Mouse (Mus musculus) frontal cortex, adult 2 months (tissue): ENCODE data around the gene Eml3. TPM values are rescaled to one million over a fixed set of nuclear protein-coding genes. Genes with fewer than 3 reads are reported as not detected.

Experiments used
- DNase-seq, 2 experiments: peaks; one replicate each; pipeline ENCODE4 v3.0.0; 2022; ENCODE audit warnings: low spot score in 1 of 2; ENCODE audit errors: extremely low spot score in 1 of 2
- polyA plus RNA-seq: library from polyadenylated mRNA; depleted of rRNA; stranded (reverse); fragments of >200 nt; gene quantifications from 2 replicates; pipeline ENCODE4 v1.2.3, GENCODE M21; 2012; rRNA removed

Eml3 gene
- polyA plus RNA-seq, 1 experiment = 14.1 TPM

DNA sequence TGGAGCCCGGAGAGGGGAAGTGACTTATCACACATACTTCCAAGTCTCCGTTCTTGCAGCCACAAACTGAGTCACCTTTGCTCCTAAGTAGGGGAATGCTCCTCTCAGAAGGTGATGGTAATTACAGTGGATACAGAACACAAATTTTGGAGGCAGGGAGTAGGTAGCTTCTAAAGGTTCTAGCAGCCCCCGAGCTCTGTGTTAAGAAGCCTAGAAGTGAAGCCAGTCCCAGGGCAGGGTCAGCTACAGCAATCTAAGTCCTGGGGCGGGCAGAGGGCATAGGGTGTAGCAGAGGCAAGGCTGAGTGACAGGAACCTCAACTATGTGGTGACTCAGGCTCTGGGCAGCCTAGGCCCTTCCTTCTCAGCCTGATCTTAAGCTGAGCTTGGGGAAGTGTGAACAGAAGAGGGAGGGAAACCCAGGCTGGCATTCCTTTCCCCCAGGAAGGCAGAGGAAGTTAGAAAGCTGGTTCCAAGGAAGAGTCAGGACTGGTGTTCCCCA is 53.8 kb downstream of the Eml3 start:
- no peak for DNase-seq

DNA sequence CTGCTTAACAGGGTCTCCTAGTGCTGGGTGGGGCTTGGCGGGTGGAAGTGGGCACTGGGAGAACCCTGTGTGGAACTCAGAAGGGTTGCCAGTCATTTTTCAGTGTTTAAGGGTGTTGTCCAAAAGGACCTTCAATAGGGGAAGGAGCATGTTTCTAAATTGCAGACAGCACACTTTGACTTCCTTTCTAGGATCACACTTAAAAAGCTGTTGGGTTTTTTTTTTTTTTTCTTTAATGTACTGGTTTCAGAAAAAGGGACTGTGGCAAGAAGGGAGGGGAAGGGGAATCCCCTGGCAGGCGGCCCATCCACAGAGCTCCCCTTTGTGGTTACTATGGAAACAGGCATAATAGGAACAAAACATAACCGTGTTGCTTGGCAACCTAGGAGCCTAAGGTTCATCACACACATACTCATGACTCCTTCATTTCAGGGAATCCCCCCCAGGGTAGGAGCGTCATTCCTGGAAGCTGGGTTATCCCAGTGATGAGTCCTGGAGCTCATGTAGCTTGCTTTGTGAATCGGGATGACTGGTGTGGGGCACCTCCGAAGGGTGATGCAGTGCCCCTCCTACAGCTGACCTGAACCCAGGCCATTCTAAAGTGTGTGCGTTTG is 55.0 kb downstream of the Eml3 start:
- DNase-seq = peak in 1 of 2 experiments; percentile 54

DNA sequence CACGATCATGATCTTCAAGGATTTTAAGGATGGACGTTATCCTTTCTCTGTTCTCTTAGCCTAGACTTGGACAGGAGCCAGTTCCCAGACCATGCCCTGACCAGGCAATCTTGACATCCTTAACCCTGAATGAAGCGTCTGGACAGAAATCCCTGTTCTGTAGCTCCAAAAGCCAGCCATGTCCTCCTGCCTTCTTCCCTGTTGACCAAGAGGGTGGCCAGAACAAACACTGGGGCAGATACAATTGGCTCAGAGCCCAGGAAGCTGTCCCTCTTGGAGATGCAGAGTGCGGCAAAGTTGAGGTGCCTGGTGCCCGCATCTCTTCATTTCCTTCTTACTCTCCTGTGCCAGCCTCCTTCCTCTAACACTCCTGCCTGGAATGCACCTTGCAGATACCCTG is 56.5 kb downstream of the Eml3 start:
- no peak for DNase-seq

DNA sequence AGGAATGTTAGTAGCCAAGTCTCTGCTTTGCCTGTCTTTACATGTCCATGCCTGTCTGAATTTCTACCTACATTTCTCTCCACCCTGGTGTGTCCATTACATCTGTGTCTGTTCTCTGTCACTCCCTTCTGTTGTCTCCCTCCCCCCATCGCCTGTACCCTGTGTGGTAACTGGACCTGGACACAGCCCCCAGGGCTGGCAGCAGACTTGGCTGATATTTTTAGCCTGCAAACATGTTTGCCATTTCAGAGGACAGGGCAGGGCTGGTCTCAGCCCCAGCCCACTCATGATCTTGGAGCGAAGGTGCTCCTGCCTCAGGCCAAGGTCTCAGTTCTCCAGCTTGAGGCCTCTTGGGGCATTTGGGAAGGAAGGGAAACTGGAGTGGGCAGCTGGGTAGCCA is 58.5 kb downstream of the Eml3 start:
- DNase-seq = no peak

DNA sequence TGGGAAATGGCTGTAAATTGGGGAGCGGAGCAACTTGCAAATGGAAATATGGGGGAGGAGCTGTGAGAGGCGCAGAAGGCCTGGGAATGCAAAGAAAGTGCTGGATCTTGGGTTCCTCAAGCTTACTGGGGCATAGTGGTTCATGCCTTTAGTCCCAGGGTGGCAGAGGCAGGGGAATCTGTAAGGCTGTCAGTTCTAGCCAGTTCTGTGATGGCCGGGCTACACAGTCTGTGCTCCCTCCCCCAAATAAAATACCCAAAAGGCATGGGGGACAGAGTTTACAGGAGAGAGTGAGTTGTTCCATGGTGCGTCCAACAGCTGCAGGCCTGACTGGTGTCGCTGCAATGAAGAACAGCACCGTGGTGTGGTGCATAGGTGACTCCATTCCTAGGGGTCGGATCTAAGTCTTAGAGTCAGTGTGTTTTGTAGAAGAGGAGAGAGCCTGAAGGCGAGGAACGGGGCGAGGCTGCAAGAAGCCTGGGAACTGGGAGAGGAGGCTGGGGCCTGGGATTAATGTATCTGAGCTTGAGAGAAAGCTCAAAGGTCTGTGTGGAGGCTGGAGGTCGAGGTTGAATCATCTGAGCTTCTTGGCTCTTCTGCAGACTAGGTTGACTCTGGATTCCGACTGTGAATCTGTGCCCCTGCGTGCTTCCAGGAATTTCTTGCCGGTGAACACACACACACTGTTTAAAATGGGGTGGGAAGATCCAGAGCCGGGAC is 59.2 kb downstream of the Eml3 start:
- DNase-seq = no peak

DNA sequence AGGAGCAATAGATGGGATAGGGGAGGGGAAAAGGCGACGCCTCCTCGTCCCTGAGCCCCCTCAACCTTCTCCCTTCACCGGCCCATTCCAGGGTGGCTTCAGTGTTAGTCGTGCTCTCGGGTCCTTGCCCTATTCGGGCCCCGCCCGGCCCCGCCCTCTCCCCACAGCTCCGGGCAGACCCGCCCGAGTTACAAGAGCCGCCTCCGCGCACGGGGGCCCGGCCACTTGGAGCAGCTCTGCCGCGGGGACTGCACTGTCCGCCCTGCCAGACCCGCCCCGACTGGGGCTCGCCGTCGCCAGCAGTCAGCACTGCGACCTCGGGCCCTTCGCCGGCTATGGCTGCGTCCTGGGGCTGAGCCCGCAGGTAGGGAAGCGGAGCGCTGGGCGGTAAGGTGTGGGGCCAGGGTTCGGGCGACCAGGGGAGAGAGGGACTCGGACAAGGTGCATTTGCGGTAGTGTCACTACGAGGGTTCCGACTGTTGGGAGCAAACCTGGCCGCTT is 59.8 kb downstream of the Eml3 start, which contains the start of gene Ahnak:
Gene Ahnak, plus strand, starts transcription at position 219 of the 501 bp plus-strand sequence.
- no peak for DNase-seq

DNA sequence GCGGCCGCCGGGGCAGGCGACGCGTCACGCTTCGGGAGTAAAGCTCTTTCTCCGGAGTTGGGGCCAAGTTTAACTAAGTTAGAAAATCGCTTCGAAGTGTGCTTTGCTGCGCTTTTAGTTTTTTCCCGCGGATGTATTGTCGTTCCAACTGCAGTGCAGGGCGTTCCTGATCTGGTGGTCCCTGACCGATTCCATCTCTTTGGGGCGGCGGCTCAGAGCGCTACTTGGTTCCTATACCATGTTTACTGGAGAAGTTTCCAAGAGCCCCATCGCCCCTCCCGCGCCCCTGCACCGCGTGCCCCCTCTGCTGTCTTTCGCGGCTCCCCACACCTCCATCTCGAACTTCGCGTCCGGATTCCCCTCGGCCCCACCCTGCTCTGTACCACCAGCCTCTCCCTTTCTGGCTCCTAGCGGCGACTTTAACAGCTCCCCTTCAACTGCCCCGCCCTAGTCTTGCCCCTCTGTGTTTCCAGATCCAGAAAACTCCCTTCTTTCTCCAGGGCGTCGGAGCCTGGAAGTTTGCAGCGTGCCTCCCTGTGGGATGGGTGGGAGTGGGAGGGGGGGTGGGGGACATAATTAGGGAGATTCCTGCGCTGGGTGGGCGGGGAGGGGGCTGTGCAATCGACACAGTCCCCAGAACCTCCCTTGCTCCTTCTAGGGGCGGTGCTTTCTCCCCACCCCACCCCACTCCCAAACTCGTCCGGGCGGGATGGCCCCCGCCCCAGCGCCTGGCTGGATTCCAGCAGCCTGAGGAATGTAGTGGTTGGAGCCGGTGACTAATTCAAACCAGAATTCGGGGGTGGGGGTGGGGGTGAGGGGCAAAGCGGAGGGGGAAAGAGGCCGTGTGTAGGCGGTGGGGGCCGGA is 60.4 kb downstream of the Eml3 start:
- no peak for DNase-seq

DNA sequence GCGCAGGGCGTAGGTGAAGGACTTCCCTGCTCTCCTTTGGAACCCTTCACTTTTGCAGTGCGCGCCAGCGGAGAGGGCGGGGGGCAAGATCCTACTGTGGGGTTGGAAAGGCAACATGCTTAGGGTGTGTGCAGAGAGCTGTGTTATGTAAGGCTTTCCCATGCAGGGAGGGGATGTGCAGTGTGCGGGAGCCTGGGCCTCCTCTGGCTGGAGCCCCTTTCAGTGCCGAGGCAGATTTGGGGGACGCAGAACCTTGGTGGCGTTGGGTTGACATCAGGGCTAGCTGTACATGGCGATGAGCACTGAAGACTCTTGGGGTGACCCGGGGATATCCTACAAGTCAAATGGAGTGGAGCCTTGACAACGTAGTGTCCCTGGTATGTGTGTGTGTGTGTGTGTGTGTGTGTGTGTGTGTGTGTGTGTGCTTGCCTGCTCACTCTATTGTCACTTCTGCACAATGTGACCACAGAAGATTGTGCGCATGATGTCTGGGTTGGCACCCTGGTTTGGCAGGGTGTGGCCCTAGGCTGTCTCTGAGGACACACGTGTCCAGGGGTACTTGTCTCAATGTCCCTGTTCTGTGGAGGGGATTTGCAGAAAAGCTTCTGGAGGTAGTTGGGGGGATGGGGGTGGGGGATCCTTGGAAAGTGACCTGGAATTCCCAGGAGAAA is 61.2 kb downstream of the Eml3 start:
- no peak for DNase-seq

Other genes starting within 250 kb of the Eml3 start
- 183 and 188 TPM in 2 replicates for gene Slc3a2, start 206.2 kb upstream of the Eml3 start, polyA plus RNA-seq
- 48.9 and 49.2 TPM in 2 replicates for gene Wdr74, start 193.7 kb upstream of the Eml3 start, polyA plus RNA-seq
- gene 1700092M07Rik, start 188.8 kb upstream of the Eml3 start, polyA plus RNA-seq = 0.34 and 0.92 TPM in 2 replicates
- 111 and 130 TPM in 2 replicates for gene Stx5a, start 188.1 kb upstream of the Eml3 start, polyA plus RNA-seq
- 128 and 139 TPM in 2 replicates for gene Nxf1, start 172.5 kb upstream of the Eml3 start, polyA plus RNA-seq
- gene Tmem223, start 158.6 kb upstream of the Eml3 start, polyA plus RNA-seq = 124 and 140 TPM in 2 replicates
- 16.9 and 18.1 TPM in 2 replicates for gene Tmem179b, start 155.1 kb upstream of the Eml3 start, polyA plus RNA-seq
- 15.8 and 17.4 TPM in 2 replicates for gene Taf6l, start 143.1 kb upstream of the Eml3 start, polyA plus RNA-seq
- gene Polr2g, start 131.0 kb upstream of the Eml3 start, polyA plus RNA-seq = 159 and 171 TPM in 2 replicates
- 3.8 and 4.6 TPM in 2 replicates for gene Zbtb3, start 127.0 kb upstream of the Eml3 start, polyA plus RNA-seq
- gene Ttc9c, start 110.2 kb upstream of the Eml3 start, polyA plus RNA-seq = 27.2 and 30.9 TPM in 2 replicates
- 92.6 and 96.8 TPM in 2 replicates for gene Hnrnpul2, start 109.5 kb upstream of the Eml3 start, polyA plus RNA-seq
- gene AC129217.1, start 99.8 kb upstream of the Eml3 start, polyA plus RNA-seq = not detected in 2 replicates
- 122 and 130 TPM in 2 replicates for gene Bscl2, start 92.1 kb upstream of the Eml3 start, polyA plus RNA-seq
- gene Gng3, start 90.4 kb upstream of the Eml3 start, polyA plus RNA-seq = 248 and 262 TPM in 2 replicates
- 0.96 and 1.2 TPM in 2 replicates for gene Lrrn4cl, start 78.8 kb upstream of the Eml3 start, polyA plus RNA-seq
- 129 and 137 TPM in 2 replicates for gene Ubxn1, start 58.1 kb upstream of the Eml3 start, polyA plus RNA-seq
- 67.7 and 70.4 TPM in 2 replicates for gene Uqcc3, start 48.6 kb upstream of the Eml3 start, polyA plus RNA-seq
- gene Lbhd1, start 45.8 kb upstream of the Eml3 start, polyA plus RNA-seq = 3.7 and 4.0 TPM in 2 replicates
- not detected in 2 replicates for gene Gm49403, start 45.6 kb upstream of the Eml3 start, polyA plus RNA-seq
- 36.6 and 41.3 TPM in 2 replicates for gene 1810009A15Rik, start 40.7 kb upstream of the Eml3 start, polyA plus RNA-seq
- gene Gm49416, start 40.6 kb upstream of the Eml3 start, polyA plus RNA-seq = not detected in 2 replicates
- 14.8 and 15.8 TPM in 2 replicates for gene Ints5, start 36.5 kb upstream of the Eml3 start, polyA plus RNA-seq
- 87.7 and 95.2 TPM in 2 replicates for gene Ganab, start 31.5 kb upstream of the Eml3 start, polyA plus RNA-seq
- gene B3gat3, start 9.2 kb upstream of the Eml3 start, polyA plus RNA-seq = 190 and 210 TPM in 2 replicates
- gene Rom1, start 196 bp upstream of the Eml3 start, polyA plus RNA-seq = 8.3 and 9.6 TPM in 2 replicates
- 27.6 and 31.0 TPM in 2 replicates for gene Mta2, start 12.3 kb downstream of the Eml3 start, polyA plus RNA-seq
- 19.6 and 20.5 TPM in 2 replicates for gene Tut1, start 24.3 kb downstream of the Eml3 start, polyA plus RNA-seq
- gene Eef1g, start 37.5 kb downstream of the Eml3 start, polyA plus RNA-seq = 257 and 281 TPM in 2 replicates
- 6.8 and 7.5 TPM in 2 replicates for gene Ahnak, start 59.7 kb downstream of the Eml3 start, polyA plus RNA-seq
- 0.42 and 0.44 TPM in 2 replicates for gene Scgb1a1, start 158.4 kb downstream of the Eml3 start, polyA plus RNA-seq
- 83.1 and 90.4 TPM in 2 replicates for gene Asrgl1, start 206.1 kb downstream of the Eml3 start, polyA plus RNA-seq